Mouse (Mus musculus): Measurements from ENCODE around the gene Olfr569.

DNA sequence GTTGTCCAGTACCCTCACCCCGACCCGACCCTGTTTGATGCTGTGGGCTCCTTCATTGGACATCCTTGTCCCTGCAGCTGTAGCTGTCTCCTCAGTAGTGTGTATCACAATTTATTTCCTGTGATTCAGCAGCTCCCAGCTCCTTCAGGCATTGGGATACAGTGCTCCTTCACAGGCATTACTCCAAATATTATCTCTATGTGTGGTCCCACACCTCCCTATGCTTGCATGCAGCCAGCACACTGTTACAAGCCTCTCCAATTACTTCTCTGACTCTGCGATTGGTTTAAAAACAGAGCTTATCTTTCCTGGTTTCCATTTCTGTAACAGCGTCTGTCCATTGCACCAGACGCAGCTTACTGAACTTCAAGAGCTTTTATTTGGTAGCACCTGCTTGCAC, 25.7 kb upstream of the Olfr569 start:
- TF ChIP-seq CTCF (IDR thresholded peaks at IDR 0.05; ENCODE audit: insufficient read depth, low read length) (no peak), POLR2A (IDR thresholded peaks at IDR 0.05; ENCODE audit: borderline replicate concordance, extremely low read depth, low read depth, low read length) (no peak)

Data from lung, adult 2 months (tissue).